Mouse (Mus musculus): ENCODE measurements at regions not wholly inside any gene's neighbourhood (a gene's known extent, or its start where the extent isn't known, plus 50 kb on each side); places are given as distances from the start of the nearest gene placed in this dataset.

DNA sequence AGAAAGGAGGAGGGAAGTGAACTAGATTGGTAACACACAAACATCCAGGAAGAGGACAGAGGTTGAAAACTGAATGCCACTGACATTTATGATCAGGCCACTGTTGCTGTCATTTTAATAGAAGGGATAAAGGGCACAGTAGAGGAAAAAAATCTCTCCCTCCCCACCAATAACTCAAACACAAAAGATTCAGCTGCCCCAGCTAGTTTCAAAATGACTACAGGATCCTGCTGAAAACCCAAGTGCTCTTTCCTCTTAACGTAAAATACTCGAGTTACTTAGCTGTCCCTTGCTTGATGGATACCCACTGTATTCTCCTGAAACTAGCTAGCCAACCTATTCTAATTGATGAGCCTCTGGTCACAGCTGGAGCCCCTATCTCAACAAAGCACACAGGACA lies 211.7 kb downstream of the Rps29 start:
- TF ChIP-seq CTCF (conservative IDR thresholded peaks at IDR 0.05; ENCODE audit: insufficient read depth, insufficient read length, low read depth, low read length) (no peak), POLR2A (IDR thresholded peaks at IDR 0.05; ENCODE audit: low read depth, low read length) (no peak)

All from kidney, adult 2 months (tissue).